Mouse (Mus musculus): Measurements from ENCODE around the gene Mgst2. TPM values are rescaled to one million over a fixed set of nuclear protein-coding genes. Genes with fewer than 3 reads are reported as not detected.
A peak's percentile ranks its signal among the peaks of the same experiment; 100 is the strongest.

The Mgst2 gene
- polyA plus RNA-seq (2012; rRNA removed) = 1.6 and 2.0 TPM in 2 replicates

DNA sequence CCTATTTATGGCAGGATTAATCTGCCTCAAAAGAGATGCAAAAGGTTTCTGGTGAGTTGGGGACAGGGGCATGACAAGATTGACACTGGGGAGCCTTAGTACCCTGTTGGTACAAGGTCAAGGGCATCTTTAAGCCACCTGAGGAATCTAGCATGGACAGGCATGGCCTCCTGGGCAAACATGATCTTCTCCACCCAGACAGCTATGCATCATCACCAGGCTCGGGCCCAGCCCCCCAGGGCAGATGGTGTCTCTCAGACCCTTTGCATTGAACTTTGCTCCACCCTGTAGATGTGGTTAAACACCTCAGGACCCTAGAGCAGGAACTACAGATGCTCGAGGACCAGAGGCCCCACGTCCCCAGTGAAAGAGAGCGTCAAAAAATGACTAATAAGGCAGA is at the start of gene Mgst2:
Gene Mgst2 (plus strand): TSS at position 301 of the 400 bp plus-strand sequence.
- DNase-seq (ENCODE audit: low read depth) = no peak

- DNase-seq (ENCODE audit: low read depth) = peak; percentile 16
These were observed 48.2 kb upstream of the Mgst2 start for GRCm38 (mm10) chr3:51611972-51612371.

- DNase-seq (ENCODE audit: low read depth) = no peak
These were observed 47.5 kb upstream of the Mgst2 start for GRCm38 (mm10) chr3:51612398-51613356.

DNA sequence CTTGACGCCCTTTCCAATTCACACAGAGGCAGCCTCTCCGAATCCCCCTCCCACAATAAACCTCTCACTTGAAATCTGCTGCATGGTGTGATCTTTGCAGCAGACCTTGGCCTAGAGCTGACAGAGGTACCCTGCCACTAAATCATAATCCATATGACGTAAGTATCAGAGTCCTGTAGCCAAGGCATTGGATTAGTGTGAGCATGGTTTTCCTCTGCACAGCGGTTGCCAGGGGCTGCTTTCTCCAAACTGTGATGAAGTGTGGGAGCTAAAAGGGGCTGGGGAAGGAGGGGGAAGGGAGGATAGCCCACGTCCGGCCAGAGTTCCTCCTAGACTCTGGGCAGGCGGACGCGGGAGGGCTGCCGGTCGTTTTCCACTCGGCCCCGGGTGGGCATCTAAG is 45.9 kb upstream of the Mgst2 start:
- no peak for DNase-seq (ENCODE audit: low read depth)

- no peak for DNase-seq (ENCODE audit: low read depth)
These were observed 36.2 kb upstream of the Mgst2 start for GRCm38 (mm10) chr3:51623956-51624355.

- DNase-seq (ENCODE audit: low read depth) = no peak
These were observed 32.4 kb upstream of the Mgst2 start for GRCm38 (mm10) chr3:51627741-51628140.

GRCm38 (mm10) chr3:51628977-51629376 is 31.2 kb upstream of the Mgst2 start:
- DNase-seq (ENCODE audit: low read depth) = no peak

- DNase-seq (ENCODE audit: low read depth) = no peak
These were observed 29.4 kb upstream of the Mgst2 start for GRCm38 (mm10) chr3:51630746-51631145.

DNA sequence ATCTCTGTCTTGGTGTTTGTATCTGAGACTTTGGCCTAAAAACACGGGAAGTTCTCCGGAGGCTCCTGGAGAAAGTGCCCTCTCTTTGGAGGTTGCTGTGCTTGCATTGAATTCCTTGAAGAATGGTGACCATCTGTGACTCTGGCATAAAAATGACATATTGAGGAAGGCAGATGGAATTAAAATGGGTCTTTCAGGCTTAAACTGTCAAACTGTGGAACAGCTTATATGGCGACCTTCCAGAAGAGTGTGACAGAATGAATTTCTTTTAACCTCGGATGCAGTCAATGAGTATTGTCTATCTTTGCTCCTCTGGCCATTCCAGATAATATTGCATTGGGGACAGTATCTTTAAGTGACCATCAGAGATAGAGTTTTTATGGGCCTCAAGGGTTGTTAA is 28.2 kb upstream of the Mgst2 start:
- no peak for DNase-seq (ENCODE audit: low read depth)

- no peak for DNase-seq (ENCODE audit: low read depth)
These were observed 25.7 kb upstream of the Mgst2 start for GRCm38 (mm10) chr3:51634451-51634850.

DNA sequence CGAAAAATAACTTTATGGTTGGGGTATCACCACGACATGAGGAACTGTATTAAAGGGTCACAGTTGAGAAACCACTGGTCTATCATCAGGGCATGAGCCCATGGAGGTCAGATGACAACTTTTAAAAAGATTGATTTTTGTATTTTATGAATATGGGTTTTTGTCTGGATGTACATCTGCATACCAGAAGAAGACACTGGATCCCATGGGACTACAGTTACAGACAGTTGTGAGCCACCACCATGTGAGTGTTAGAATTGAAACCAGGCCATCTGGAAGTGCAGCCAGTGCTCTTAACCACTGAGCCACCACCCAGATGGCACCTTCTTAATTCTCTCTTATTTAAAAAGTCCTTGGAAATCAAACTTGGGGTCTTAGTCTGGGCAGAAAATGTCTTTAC is 24.2 kb upstream of the Mgst2 start:
- DNase-seq (ENCODE audit: low read depth) = no peak

DNA sequence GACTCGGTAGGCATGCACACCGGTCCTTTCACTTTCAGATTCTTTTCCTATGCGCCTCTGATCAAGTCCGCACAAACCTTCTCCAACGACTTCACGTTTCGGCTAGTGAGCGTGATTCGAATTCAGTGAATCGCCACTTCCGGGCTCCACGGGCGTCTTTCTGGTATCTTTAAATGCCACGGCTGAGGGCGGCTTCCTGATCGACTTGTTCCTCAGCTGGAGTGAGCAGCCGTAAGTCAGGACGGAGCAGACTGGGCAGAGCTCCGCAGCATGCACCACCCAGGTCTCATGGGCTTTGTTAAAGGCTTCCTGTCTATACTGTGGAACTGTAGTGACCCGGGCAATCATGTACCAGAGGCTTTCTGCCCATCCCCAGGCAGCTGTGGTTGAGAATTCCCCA is 23.5 kb upstream of the Mgst2 start:
- DNase-seq (ENCODE audit: low read depth) = no peak

DNA sequence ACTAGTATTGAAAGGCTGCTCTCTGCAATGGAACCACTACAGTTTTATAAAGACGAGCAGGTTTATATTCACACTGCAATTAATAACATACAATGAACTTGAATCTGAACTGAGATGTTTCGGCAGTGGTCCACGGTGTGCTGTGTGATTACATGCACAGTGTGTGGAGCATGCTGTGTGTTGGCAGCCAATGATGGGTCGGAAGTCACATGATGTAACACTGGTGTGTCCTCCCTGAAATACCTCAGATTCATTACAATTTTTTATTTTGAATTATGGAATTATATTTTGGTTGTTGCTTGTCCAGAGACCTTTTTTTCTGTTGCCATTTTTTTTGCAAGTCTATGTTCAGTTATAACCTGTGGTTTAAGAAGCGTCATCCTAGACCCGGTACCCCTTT is 22.8 kb upstream of the Mgst2 start:
- DNase-seq (ENCODE audit: low read depth) = no peak

- no peak for DNase-seq (ENCODE audit: low read depth)
These were observed 21.9 kb upstream of the Mgst2 start for GRCm38 (mm10) chr3:51638260-51638659.

- no peak for DNase-seq (ENCODE audit: low read depth)
These were observed 14.7 kb upstream of the Mgst2 start for GRCm38 (mm10) chr3:51645484-51645883.

DNA sequence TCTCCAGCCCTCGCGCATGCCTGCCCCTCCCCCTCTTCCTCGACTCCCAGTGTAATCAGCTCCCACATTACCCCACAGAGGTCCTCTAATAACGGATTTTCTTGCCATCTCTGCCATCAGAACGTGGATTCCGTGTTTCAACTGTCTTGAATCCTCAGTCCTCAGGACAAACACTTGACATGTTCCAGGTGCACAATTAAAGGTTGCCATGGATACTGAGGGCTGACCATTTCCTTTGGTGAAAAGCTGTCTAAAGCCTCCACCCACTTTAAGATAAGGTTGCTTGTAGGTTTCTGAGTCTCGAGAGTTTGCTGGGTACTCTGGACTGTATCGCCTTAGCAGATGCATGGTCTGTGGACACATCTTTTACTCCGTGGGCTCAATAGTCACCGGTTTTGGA is 13.9 kb upstream of the Mgst2 start:
- DNase-seq (ENCODE audit: low read depth) = no peak

DNA sequence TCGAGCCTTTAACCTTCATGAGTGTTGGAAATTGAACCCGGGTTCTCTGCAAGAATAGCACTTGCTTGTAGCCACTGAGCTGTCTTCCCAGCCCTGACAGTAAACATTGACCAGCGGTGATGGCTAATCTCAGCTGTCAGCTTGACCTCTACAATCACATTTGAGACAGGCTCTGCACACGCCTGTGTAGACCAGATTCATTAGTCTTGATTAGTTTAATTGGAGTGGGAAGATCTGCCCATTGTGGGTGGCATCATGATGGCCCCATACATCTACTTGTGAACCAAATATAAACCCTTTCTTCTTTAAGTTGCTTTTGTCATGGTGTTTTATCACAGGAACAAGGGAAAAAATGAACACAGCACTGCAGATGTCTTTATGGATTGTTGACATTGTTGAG is 12.8 kb upstream of the Mgst2 start:
- DNase-seq (ENCODE audit: low read depth) = no peak

GRCm38 (mm10) chr3:51648037-51648664 is 12.0 kb upstream of the Mgst2 start:
- DNase-seq (ENCODE audit: low read depth) = peak; percentile 56

- no peak for DNase-seq (ENCODE audit: low read depth)
These were observed 10.7 kb upstream of the Mgst2 start for GRCm38 (mm10) chr3:51649426-51649825.

DNA sequence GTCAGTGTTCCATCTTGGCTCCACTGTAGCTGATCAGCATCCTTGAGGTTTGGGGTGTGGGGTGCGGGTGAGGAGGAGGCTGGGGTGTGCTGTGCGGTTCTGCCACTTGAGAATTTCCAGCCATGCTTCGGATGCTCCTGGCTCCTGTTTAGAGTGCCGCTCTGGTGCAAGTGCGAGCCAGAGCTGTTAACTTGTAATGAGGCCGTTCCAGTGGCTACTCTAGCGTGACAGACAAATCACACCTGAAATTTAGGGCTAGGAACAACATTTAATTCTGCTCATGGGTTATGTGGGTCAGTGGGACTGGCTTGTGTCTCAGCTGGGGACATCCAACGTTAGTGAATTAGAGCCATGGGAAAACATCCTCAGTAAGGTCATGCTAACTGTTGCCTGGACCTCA is 10.2 kb upstream of the Mgst2 start:
- DNase-seq (ENCODE audit: low read depth) = no peak

DNA sequence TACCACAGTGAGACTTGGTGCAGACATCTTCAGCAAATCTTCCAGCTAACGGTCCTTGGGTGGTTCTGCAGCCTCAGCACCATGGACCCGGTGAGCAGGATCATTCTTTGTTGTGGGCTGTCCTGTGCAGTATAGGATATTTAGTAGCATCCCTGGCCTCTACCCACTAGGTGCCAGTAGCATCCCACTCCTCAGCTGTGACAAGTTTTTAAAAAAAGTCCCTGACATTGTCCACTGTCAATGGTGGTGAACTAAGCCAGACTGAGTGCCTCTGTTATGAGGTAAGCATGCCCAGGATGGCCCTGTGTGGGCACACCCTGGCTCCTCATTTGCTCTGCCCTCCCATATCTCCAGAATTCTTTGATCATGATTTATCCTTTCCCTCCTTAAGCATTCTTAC is 9.0 kb upstream of the Mgst2 start:
- no peak for DNase-seq (ENCODE audit: low read depth)

DNA sequence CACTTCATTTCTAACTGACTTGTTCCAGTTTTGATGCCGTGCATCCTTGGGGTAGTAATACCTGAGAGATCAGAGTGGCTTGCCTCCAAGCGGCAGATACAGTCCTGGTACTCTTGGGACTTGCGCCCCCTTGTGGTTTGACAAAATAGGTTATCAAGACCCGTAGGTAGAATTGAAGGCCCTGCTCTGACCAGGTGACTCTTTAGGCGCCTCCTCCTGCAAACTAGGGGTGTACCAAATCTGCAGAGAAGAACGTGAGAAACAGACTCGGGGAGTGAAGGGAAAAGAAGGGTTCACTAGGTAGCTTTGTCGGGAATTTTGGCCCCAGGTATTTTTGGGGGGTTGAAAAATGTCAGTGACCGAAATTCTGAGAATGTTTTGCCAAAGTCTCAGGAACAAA is 7.9 kb upstream of the Mgst2 start:
- DNase-seq (ENCODE audit: low read depth) = no peak

GRCm38 (mm10) chr3:51652701-51653100 is 7.5 kb upstream of the Mgst2 start:
- DNase-seq (ENCODE audit: low read depth) = no peak
